Mouse (Mus musculus) ES-Bruce4 (cell line): ENCODE data around the gene Tex11. TPM values are rescaled to one million over a fixed set of nuclear protein-coding genes. Genes with fewer than 3 reads are reported as not detected.

Experiments used
- H3K27ac ChIP-seq: 2 replicates; pipeline ENCODE4 v1.5.1; 2012; ENCODE audit warnings: low read length, inconsistent platforms; ENCODE audit not compliant: insufficient read depth
- H3K27me3 ChIP-seq: 2 replicates; pipeline ENCODE4 v1.6.1; 2012; ENCODE audit warnings: mild to moderate bottlenecking, low read length, inconsistent platforms; ENCODE audit not compliant: control insufficient read depth, poor library complexity, insufficient read depth, severe bottlenecking
- H3K36me3 ChIP-seq: 2 replicates; pipeline ENCODE4 v1.6.1; 2012; ENCODE audit warnings: inconsistent platforms, mild to moderate bottlenecking, low read length, moderate library complexity; ENCODE audit not compliant: control insufficient read depth, poor library complexity, insufficient read depth, severe bottlenecking
- H3K4me1 ChIP-seq: one replicate; pipeline ENCODE4 v1.8.1; 2011; ENCODE audit warnings: low read length; ENCODE audit not compliant: control insufficient read depth, insufficient read depth
- H3K4me3 ChIP-seq: 2 replicates; pipeline ENCODE4 v1.5.1; 2011; ENCODE audit warnings: low read depth, mild to moderate bottlenecking, low read length
- H3K9ac ChIP-seq: 2 replicates; pipeline ENCODE4 v1.6.1; 2012; ENCODE audit warnings: low read depth, mild to moderate bottlenecking, inconsistent platforms; ENCODE audit not compliant: poor library complexity, severe bottlenecking
- H3K9me3 ChIP-seq: replicated peaks from 2 replicates; pipeline ENCODE4 v1.6.1; 2012; ENCODE audit warnings: mild to moderate bottlenecking, low read length, inconsistent platforms; ENCODE audit not compliant: control insufficient read depth, poor library complexity, insufficient read depth, severe bottlenecking
- CTCF ChIP-seq: IDR thresholded peaks from one replicate; pipeline ENCODE4 v1.8.1; 2011; ENCODE audit warnings: low read depth, low read length
- EP300 ChIP-seq: IDR thresholded peaks from 2 replicates; pipeline ENCODE4 v1.6.1; 2011; ENCODE audit warnings: low read depth, low read length; ENCODE audit not compliant: insufficient read depth
- POLR2A ChIP-seq: IDR thresholded peaks from one replicate; pipeline ENCODE4 v1.8.1; 2011; ENCODE audit warnings: low read length; ENCODE audit not compliant: insufficient read depth
- polyA plus RNA-seq: library from polyadenylated mRNA; stranded (reverse); fragments of >200 nt; gene quantifications from 2 replicates; pipeline ENCODE4 v1.2.4, GENCODE M21; 2011; ENCODE audit warnings: low read depth; ENCODE audit not compliant: missing spikeins, insufficient read depth, insufficient read length

The Tex11 gene
- polyA plus RNA-seq, 1 experiment, result 1.8 TPM

GRCm38 (mm10) chrX:100797370-100797769 is 262.1 kb downstream of the Tex11 start:
- H3K9ac ChIP-seq, result no peak overlapping the region
- H3K27me3 ChIP-seq, result no peaks in the 10 kb centered on the region
- no peak overlapping the region for H3K27ac ChIP-seq
- no peaks in the 10 kb centered on the region; the same call in 1 of the 2 replicates for H3K36me3 ChIP-seq
- no peak overlapping the region for H3K4me3 ChIP-seq
- peaks cover 11% of the 10 kb centered on the region for H3K4me1 ChIP-seq
- TF ChIP-seq EP300 (no peak), CTCF (no peak), POLR2A (no peak)
- no peaks in the 10 kb centered on the region for H3K9me3 ChIP-seq

- Histone ChIP-seq H3K27me3 (no peaks in the 10 kb centered on the region), H3K4me3 (no peak overlapping the region), H3K9ac (no peak overlapping the region), H3K4me1 (peaks cover 11% of the 10 kb centered on the region), H3K9me3 (no peaks in the 10 kb centered on the region), H3K36me3 (no peaks in the 10 kb centered on the region; the same call in 1 of the 2 replicates), H3K27ac (no peak overlapping the region)
- no peak for TF ChIP-seq POLR2A
- no peak for TF ChIP-seq CTCF
- TF ChIP-seq EP300, result no peak
Observed at GRCm38 (mm10) chrX:100796741-100797090, 262.8 kb downstream of the Tex11 start.

GRCm38 (mm10) chrX:100796041-100796740 is 263.3 kb downstream of the Tex11 start:
- no peak overlapping the region for H3K9ac ChIP-seq
- no peaks in the 10 kb centered on the region; the same call in 1 of the 2 replicates for H3K36me3 ChIP-seq
- no peak overlapping the region for H3K4me3 ChIP-seq

GRCm38 (mm10) chrX:100789322-100789721 is 270.1 kb downstream of the Tex11 start:
- no peak overlapping the region for H3K27ac ChIP-seq
- no peaks in the 10 kb centered on the region for H3K27me3 ChIP-seq
- TF ChIP-seq POLR2A (no peak), EP300 (no peak), CTCF (no peak)
- no peaks in the 10 kb centered on the region for H3K4me1 ChIP-seq
- H3K9me3 ChIP-seq, result no peaks in the 10 kb centered on the region
- H3K36me3 ChIP-seq, result no peaks in the 10 kb centered on the region
- no peak overlapping the region for H3K9ac ChIP-seq
- no peak overlapping the region for H3K4me3 ChIP-seq

More at GRCm38 (mm10) chrX:100796041-100796740, 263.3 kb downstream of the Tex11 start:
- Histone ChIP-seq H3K27ac (no peak overlapping the region), H3K27me3 (no peaks in the 10 kb centered on the region), H3K9me3 (no peaks in the 10 kb centered on the region), H3K4me1 (peaks cover 10% of the 10 kb centered on the region)
- TF ChIP-seq POLR2A, result no peak
- no peak for TF ChIP-seq EP300
- TF ChIP-seq CTCF, result no peak

Other genes starting within 250 kb of the Tex11 start
- gene Slc7a3, start 26.4 kb upstream of the Tex11 start, polyA plus RNA-seq, result 44.5 and 63.0 TPM in 2 replicates
- gene Snx12, start 162.9 kb upstream of the Tex11 start, polyA plus RNA-seq, result 49.9 and 56.6 TPM in 2 replicates
- 45.6 and 50.1 TPM in 2 replicates for gene Foxo4, start 194.9 kb upstream of the Tex11 start, polyA plus RNA-seq
- gene Gm614, start 204.3 kb upstream of the Tex11 start, polyA plus RNA-seq, result not detected in 2 replicates
- 0.40 and 0.84 TPM in 2 replicates for gene Il2rg, start 208.6 kb upstream of the Tex11 start, polyA plus RNA-seq
- gene Gm20489, start 209.4 kb upstream of the Tex11 start, polyA plus RNA-seq, result not detected in 2 replicates
- 38.6 and 41.7 TPM in 2 replicates for gene Med12, start 214.4 kb upstream of the Tex11 start, polyA plus RNA-seq
- 0.58 and 0.70 TPM in 2 replicates for gene Nlgn3, start 239.5 kb upstream of the Tex11 start, polyA plus RNA-seq